Mouse (Mus musculus) midbrain, embryonic 16.5 days (tissue): ENCODE measurements around the gene Cops8. TPM values are rescaled to one million over a fixed set of nuclear protein-coding genes. Genes with fewer than 3 reads are reported as not detected.

ENCODE experiments used
- ATAC-seq: fragments of 200-750 bp; cut with Nextera tagmentation; 2 replicates; pipeline ENCODE4 v1.8.0; 2017; ENCODE audit warnings: moderate TSS enrichment
- H3K27ac ChIP-seq: fragments of 300-500 bp; sonication (generic); 2 replicates; pipeline ENCODE4 v1.5.1; 2014; ENCODE audit warnings: mild to moderate bottlenecking, low read length, mixed read lengths
- H3K27me3 ChIP-seq: fragments of 300-500 bp; sonication (generic); 2 replicates; pipeline ENCODE4 v1.6.1; 2014; ENCODE audit warnings: low read depth, low read length, mixed read lengths; ENCODE audit not compliant: control insufficient read depth, insufficient read depth
- H3K36me3 ChIP-seq: fragments of 300-500 bp; sonication (generic); 2 replicates; pipeline ENCODE4 v1.6.1; 2014; ENCODE audit warnings: mild to moderate bottlenecking, low read length, moderate library complexity, mixed read lengths; ENCODE audit not compliant: control insufficient read depth, insufficient read depth
- H3K4me1 ChIP-seq: fragments of 300-500 bp; sonication (generic); 2 replicates; pipeline ENCODE4 v1.6.1; 2014; ENCODE audit warnings: mild to moderate bottlenecking, low read length, mixed read lengths; ENCODE audit not compliant: control insufficient read depth, insufficient read depth
- H3K4me2 ChIP-seq: fragments of 300-500 bp; sonication (generic); 2 replicates; pipeline ENCODE4 v1.6.1; 2014; ENCODE audit warnings: mild to moderate bottlenecking, low read length, mixed read lengths
- H3K4me3 ChIP-seq: fragments of 300-500 bp; sonication (generic); 2 replicates; pipeline ENCODE4 v1.5.1; 2014; ENCODE audit warnings: low read depth, mild to moderate bottlenecking, low read length, moderate library complexity, mixed read lengths
- H3K9ac ChIP-seq: fragments of 300-500 bp; sonication (generic); 2 replicates; pipeline ENCODE4 v1.6.1; 2014; ENCODE audit warnings: low read depth, low read length, mixed read lengths
- H3K9me3 ChIP-seq: fragments of 300-500 bp; sonication (generic); replicated peaks from 2 replicates; pipeline ENCODE4 v1.6.1; 2014; ENCODE audit warnings: mild to moderate bottlenecking, low read length, mixed read lengths; ENCODE audit not compliant: control insufficient read depth, poor library complexity, severe bottlenecking
- WGBS: fragments of 180-500 bp; shearing (Covaris S2); extraction: QIAGEN DNeasy Blood & Tissue Kit; methylation state at CpG from one replicate; pipeline ENCODE4 v1.1.7; 2014; 5-methylcytosine and 5-hydroxymethylcytosine counted together
- polyA plus RNA-seq: library from polyadenylated mRNA; unstranded; fragments of >200 nt; fragmentation: Nextera tagmentation; extraction: Ambion mirVana; gene quantifications from 2 replicates; pipeline ENCODE4 v1.2.1, GENCODE M21; 2015

Gene Cops8
- polyA plus RNA-seq, 1 experiment from 2014 or later, result 187 TPM

- WGBS, result 83% methylated on average over 3 of the region's 3 CpGs
- H3K27me3 ChIP-seq, result no peaks in the 10 kb centered on the region
These were observed 55.8 kb downstream of the Cops8 start for GRCm38 (mm10) chr1:90658581-90658980.

GRCm38 (mm10) chr1:90660150-90660549 lies 57.4 kb downstream of the Cops8 start:
- H3K27ac ChIP-seq, result no peak overlapping the region
- no peaks in the 10 kb centered on the region for H3K36me3 ChIP-seq
- no peak overlapping the region for H3K4me3 ChIP-seq
- no peaks in the 10 kb centered on the region for H3K4me1 ChIP-seq
- no peak overlapping the region for H3K4me2 ChIP-seq
- no peaks in the 10 kb centered on the region for H3K27me3 ChIP-seq
- no peak overlapping the region for H3K9ac ChIP-seq
- no peaks in the 10 kb centered on the region for H3K9me3 ChIP-seq
- WGBS, result 89% methylated on average over 7 of the region's 7 CpGs
- ATAC-seq, result no peak

More at GRCm38 (mm10) chr1:90658581-90658980, 55.8 kb downstream of the Cops8 start:
- Histone ChIP-seq H3K27ac (no peak overlapping the region), H3K4me2 (no peak overlapping the region), H3K4me1 (no peaks in the 10 kb centered on the region), H3K36me3 (no peaks in the 10 kb centered on the region), H3K9ac (no peak overlapping the region), H3K4me3 (no peak overlapping the region), H3K9me3 (no peaks in the 10 kb centered on the region)
- ATAC-seq, result no peak

DNA sequence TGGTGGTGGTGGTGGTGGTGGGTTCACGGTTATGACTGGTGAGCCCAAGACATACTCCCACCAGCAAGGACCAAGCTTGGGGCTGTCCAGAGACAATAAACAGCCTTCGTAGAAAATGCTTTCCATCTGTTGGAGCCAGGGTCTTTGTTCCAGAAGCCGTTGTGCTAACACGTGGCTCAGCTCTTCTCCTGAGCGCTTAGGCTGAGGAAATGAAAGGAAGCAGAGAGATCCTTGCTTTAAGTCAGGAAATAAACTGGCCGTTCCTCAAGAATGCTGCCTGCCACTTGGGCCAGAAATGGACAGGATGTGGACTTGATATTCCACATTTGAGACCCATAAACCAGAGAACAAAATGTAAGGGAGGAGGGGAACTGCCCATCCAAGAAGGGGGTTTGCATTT lies 59.7 kb downstream of the Cops8 start:
- H3K27ac ChIP-seq, result no peak overlapping the region
- H3K4me3 ChIP-seq, result no peak overlapping the region
- no peaks in the 10 kb centered on the region for H3K36me3 ChIP-seq
- H3K4me1 ChIP-seq, result no peaks in the 10 kb centered on the region
- 88% methylated on average over 6 of the region's 6 CpGs for WGBS
- no peaks in the 10 kb centered on the region for H3K27me3 ChIP-seq
- H3K9ac ChIP-seq, result no peak overlapping the region
- no peaks in the 10 kb centered on the region for H3K9me3 ChIP-seq
- no peak for ATAC-seq
- no peak overlapping the region for H3K4me2 ChIP-seq

Other genes with a start within 250 kb of the Cops8 start
- gene Col6a3, start 241.0 kb downstream of the Cops8 start, polyA plus RNA-seq, result 5.9 and 7.8 TPM in 2 replicates